Mouse (Mus musculus): ENCODE measurements around the gene Tenm4. TPM values are rescaled to one million over a fixed set of nuclear protein-coding genes. Genes with fewer than 3 reads are reported as not detected.

Gene Tenm4
- polyA plus RNA-seq, 1 experiment from 2014 or later = 7.3 TPM

DNA sequence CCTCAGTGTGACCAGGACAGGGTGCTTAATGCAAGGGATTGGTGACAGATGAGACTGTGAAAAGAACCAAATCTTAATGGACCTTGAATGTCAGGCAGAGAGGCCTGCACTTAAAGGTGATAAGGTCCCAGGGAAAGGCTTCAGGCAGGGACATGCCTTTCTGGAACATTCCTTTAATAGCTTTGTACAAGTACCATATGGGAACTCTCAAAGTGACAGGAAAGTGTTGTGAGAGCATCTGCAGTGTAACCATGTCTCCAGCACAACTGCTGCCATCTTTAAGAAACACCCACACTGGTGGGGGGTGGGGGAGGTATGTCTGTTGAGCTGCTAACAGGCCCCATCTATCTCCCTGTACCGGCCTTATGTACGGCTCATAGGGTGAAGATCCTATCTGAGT, 506.0 kb downstream of the Tenm4 start:
- no peak for DNase-seq (ENCODE audit: low spot score)
- Histone ChIP-seq H3K4me1 (replicated peaks; ENCODE audit: control insufficient read depth, insufficient read depth, low read length) (no peaks in the 10 kb centered on the region), H3K4me2 (no peak overlapping the region), H3K9me3 (ENCODE audit: control insufficient read depth, low read length) (no peaks in the 10 kb centered on the region), H3K27ac (ENCODE audit: low read depth, low read length) (no peak overlapping the region), H3K27me3 (replicated peaks; ENCODE audit: control insufficient read depth, insufficient read depth, low read length) (no peaks in the 10 kb centered on the region), H3K9ac (ENCODE audit: low read depth, low read length) (no peak overlapping the region), H3K36me3 (ENCODE audit: control insufficient read depth, insufficient read depth, low read length) (no peaks in the 10 kb centered on the region), H3K4me3 (ENCODE audit: low read depth, low read length) (no peak overlapping the region)
- no peak for ATAC-seq (replicated peaks; ENCODE audit: low FRiP score)
- 68% methylated on average over 2 of the region's 2 CpGs for WGBS

DNA sequence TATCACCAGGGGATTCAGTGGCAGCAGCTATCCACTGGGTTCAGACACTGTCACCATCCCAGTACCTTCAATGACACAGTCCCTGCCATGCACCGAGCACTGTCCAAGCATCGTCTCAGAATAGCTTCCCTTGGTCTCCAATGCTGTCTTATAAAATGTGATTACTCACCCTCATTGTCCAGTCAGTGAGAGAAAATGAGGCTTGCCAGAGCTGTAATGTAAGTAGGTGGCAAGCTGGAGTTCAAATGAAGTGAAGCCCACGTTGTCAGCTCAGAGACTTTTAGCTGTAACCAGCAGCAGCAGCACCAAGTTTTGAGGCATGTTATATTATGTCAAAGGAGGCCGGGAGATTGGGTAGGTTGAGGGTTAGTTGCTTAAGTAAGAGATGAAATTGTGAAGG, 507.2 kb downstream of the Tenm4 start:
- Histone ChIP-seq H3K9me3 (ENCODE audit: control insufficient read depth, low read length) (no peaks in the 10 kb centered on the region), H3K36me3 (ENCODE audit: control insufficient read depth, insufficient read depth, low read length) (no peaks in the 10 kb centered on the region), H3K4me2 (no peak overlapping the region), H3K4me1 (replicated peaks; ENCODE audit: control insufficient read depth, insufficient read depth, low read length) (no peaks in the 10 kb centered on the region), H3K27me3 (replicated peaks; ENCODE audit: control insufficient read depth, insufficient read depth, low read length) (no peaks in the 10 kb centered on the region), H3K27ac (ENCODE audit: low read depth, low read length) (no peak overlapping the region), H3K4me3 (ENCODE audit: low read depth, low read length) (no peak overlapping the region), H3K9ac (ENCODE audit: low read depth, low read length) (no peak overlapping the region)
- 85% methylated on average over 4 of the region's 4 CpGs for WGBS
- no peak for DNase-seq (ENCODE audit: low spot score)
- no peak for ATAC-seq (replicated peaks; ENCODE audit: low FRiP score)

DNA sequence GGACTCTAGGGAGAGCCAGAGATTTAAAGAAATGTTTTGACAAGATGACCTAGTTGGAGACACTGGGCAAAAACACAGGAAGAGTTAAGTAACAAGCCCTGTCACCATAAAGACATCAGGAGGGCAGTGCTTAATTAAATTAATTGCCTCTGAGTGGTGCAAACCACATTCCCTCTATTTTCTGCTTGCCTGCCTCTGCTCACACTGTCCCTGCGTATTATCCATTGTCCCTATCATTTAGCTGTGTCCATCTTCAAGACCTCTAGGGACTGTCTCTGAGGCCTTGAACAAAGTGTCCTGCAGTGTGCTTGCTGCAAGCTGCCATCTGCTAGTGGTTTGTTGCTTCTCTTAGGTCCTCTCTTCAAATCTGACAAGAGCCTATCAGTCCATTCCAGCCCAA, 508.7 kb downstream of the Tenm4 start:
- Histone ChIP-seq H3K4me2 (no peak overlapping the region), H3K9me3 (ENCODE audit: control insufficient read depth, low read length) (no peaks in the 10 kb centered on the region), H3K27me3 (replicated peaks; ENCODE audit: control insufficient read depth, insufficient read depth, low read length) (no peaks in the 10 kb centered on the region), H3K27ac (ENCODE audit: low read depth, low read length) (no peak overlapping the region), H3K36me3 (ENCODE audit: control insufficient read depth, insufficient read depth, low read length) (no peaks in the 10 kb centered on the region), H3K4me3 (ENCODE audit: low read depth, low read length) (no peak overlapping the region), H3K9ac (ENCODE audit: low read depth, low read length) (no peak overlapping the region), H3K4me1 (replicated peaks; ENCODE audit: control insufficient read depth, insufficient read depth, low read length) (no peaks in the 10 kb centered on the region)
- ATAC-seq (replicated peaks; ENCODE audit: low FRiP score) (no peak), DNase-seq (ENCODE audit: low spot score) (no peak)
- WGBS = 80% methylated on average over 1 of the region's 1 CpGs

DNA sequence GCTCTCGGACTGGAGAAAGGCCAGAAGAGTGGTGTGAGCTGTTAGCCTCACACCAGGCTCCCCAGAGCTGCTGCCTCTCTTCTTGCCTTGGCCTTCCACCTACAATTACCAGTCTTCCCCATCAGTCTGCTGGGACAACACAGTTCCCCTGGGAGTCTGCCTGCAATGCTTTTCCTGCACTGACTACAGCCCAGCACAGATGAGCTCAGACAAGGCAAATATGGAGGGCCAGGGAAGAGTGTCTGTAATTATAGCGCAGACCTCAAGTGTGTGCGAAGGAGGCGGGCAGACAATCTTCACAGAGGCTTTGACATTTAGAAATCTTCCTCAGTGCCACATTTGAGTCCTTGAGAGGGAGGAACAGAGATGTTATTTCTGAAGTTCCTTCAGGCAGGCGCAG, 509.4 kb downstream of the Tenm4 start:
- no peaks in the 10 kb centered on the region for H3K27me3 ChIP-seq (replicated peaks; ENCODE audit: control insufficient read depth, insufficient read depth, low read length)
- 87% methylated on average over 5 of the region's 5 CpGs for WGBS

DNA sequence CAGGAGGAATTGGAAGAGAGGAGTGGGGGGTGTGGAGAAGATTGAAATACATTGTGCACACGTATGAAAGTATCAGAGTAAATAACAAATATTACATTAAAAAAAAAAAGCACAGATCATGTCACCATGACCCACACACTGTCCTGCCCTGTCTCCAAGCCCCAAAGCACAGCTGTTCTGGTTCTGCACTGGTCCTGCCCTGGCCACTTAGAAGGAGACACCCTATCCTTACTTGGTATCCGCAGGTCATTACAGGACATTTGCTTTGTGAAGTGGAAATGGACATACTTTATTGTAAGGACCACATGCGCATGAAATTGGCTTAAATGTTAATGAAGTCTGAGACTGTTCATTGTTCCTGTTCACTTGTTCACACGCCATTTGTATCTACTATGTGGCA, 510.8 kb downstream of the Tenm4 start:
- no peaks in the 10 kb centered on the region for H3K9me3 ChIP-seq (ENCODE audit: control insufficient read depth, low read length)
- H3K9ac ChIP-seq (ENCODE audit: low read depth, low read length) = no peak overlapping the region
- H3K4me3 ChIP-seq (ENCODE audit: low read depth, low read length) = no peak overlapping the region
- no peak overlapping the region for H3K4me2 ChIP-seq
- ATAC-seq (replicated peaks; ENCODE audit: low FRiP score) (no peak), DNase-seq (ENCODE audit: low spot score) (no peak)
- H3K36me3 ChIP-seq (ENCODE audit: control insufficient read depth, insufficient read depth, low read length) = no peaks in the 10 kb centered on the region
- no peak overlapping the region for H3K27ac ChIP-seq (ENCODE audit: low read depth, low read length)
- no peaks in the 10 kb centered on the region for H3K27me3 ChIP-seq (replicated peaks; ENCODE audit: control insufficient read depth, insufficient read depth, low read length)
- H3K4me1 ChIP-seq (replicated peaks; ENCODE audit: control insufficient read depth, insufficient read depth, low read length) = no peaks in the 10 kb centered on the region
- 91% methylated on average over 4 of the region's 4 CpGs for WGBS

More for the DNA sequence above, 509.4 kb downstream of the Tenm4 start:
- Histone ChIP-seq H3K9ac (ENCODE audit: low read depth, low read length) (no peak overlapping the region), H3K9me3 (ENCODE audit: control insufficient read depth, low read length) (no peaks in the 10 kb centered on the region), H3K36me3 (ENCODE audit: control insufficient read depth, insufficient read depth, low read length) (no peaks in the 10 kb centered on the region), H3K4me1 (replicated peaks; ENCODE audit: control insufficient read depth, insufficient read depth, low read length) (no peaks in the 10 kb centered on the region), H3K4me2 (no peak overlapping the region), H3K27ac (ENCODE audit: low read depth, low read length) (no peak overlapping the region), H3K4me3 (ENCODE audit: low read depth, low read length) (no peak overlapping the region)
- DNase-seq (ENCODE audit: low spot score) (no peak), ATAC-seq (replicated peaks; ENCODE audit: low FRiP score) (no peak)

DNA sequence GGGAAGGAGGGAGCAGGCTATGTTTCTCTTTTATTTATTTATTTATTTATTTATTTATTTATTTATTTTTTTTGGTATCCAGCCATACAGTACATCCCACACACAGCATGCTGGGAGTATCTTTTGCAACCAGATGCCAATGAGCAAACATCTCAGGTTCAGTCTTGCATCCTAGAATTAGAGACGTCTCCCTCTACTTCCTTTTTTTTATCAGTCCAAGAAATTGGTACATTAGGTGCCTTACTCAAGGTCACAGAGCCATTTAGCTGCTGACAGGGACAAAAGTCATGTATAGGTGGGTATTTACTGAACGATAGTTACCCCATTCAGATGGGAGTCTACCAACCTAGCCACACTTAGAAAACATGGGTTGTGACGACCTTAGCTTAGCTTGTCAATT, 517.1 kb downstream of the Tenm4 start:
- WGBS = 69% methylated on average over 3 of the region's 3 CpGs

DNA sequence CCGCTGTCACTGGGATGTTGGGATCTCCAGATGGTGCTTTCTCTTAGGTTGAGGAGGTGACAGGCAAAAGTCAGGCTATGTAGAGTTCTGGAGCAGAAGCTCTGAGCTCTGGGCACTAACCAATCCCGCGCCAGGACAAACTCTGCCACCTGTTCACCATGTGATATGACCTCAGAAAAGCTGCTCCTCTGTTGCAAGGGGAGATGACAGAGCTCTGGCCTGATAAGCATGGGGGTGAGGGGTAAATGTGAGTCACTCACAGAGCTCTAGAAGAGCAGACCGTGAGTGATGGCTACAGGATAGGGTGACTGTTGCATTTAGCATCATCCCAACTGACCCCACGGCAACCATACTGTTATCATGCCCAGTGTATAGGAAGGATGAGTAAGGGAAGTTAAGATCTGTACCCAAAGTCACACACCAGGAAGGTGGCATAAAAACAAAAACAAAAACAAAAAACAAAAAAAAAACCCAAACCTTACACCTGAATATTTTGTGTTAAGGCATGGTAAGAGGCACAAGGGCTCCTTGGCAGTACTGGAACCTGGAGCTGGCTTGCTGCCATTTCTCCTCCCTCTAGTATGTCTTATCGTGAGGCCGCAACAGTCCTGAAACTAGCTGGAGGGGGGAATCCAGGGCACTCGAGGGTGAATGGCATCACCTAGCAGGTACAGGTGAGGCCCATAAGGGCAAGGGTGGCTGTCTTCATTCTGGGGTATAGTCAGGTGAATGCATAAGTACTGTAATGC, 530.2 kb downstream of the Tenm4 start:
- DNase-seq (ENCODE audit: low spot score) (no peak), ATAC-seq (replicated peaks; ENCODE audit: low FRiP score) (no peak)
- Histone ChIP-seq H3K27ac (ENCODE audit: low read depth, low read length) (no peak overlapping the region), H3K36me3 (ENCODE audit: control insufficient read depth, insufficient read depth, low read length) (no peaks in the 10 kb centered on the region), H3K4me1 (replicated peaks; ENCODE audit: control insufficient read depth, insufficient read depth, low read length) (peaks cover 9% of the 10 kb centered on the region), H3K4me3 (ENCODE audit: low read depth, low read length) (no peak overlapping the region), H3K9me3 (ENCODE audit: control insufficient read depth, low read length) (no peaks in the 10 kb centered on the region), H3K27me3 (replicated peaks; ENCODE audit: control insufficient read depth, insufficient read depth, low read length) (no peaks in the 10 kb centered on the region), H3K4me2 (no peak overlapping the region), H3K9ac (ENCODE audit: low read depth, low read length) (no peak overlapping the region)
- WGBS = 73% methylated on average over 8 of the region's 8 CpGs

More for the DNA sequence above, 517.1 kb downstream of the Tenm4 start:
- H3K9me3 ChIP-seq (ENCODE audit: control insufficient read depth, low read length) = no peaks in the 10 kb centered on the region
- no peaks in the 10 kb centered on the region for H3K4me1 ChIP-seq (replicated peaks; ENCODE audit: control insufficient read depth, insufficient read depth, low read length)
- no peak overlapping the region for H3K4me2 ChIP-seq
- H3K36me3 ChIP-seq (ENCODE audit: control insufficient read depth, insufficient read depth, low read length) = no peaks in the 10 kb centered on the region
- no peak for ATAC-seq (replicated peaks; ENCODE audit: low FRiP score)
- H3K27me3 ChIP-seq (replicated peaks; ENCODE audit: control insufficient read depth, insufficient read depth, low read length) = no peaks in the 10 kb centered on the region
- no peak for DNase-seq (ENCODE audit: low spot score)
- H3K27ac ChIP-seq (ENCODE audit: low read depth, low read length) = no peak overlapping the region
- H3K9ac ChIP-seq (ENCODE audit: low read depth, low read length) = no peak overlapping the region
- no peak overlapping the region for H3K4me3 ChIP-seq (ENCODE audit: low read depth, low read length)

DNA sequence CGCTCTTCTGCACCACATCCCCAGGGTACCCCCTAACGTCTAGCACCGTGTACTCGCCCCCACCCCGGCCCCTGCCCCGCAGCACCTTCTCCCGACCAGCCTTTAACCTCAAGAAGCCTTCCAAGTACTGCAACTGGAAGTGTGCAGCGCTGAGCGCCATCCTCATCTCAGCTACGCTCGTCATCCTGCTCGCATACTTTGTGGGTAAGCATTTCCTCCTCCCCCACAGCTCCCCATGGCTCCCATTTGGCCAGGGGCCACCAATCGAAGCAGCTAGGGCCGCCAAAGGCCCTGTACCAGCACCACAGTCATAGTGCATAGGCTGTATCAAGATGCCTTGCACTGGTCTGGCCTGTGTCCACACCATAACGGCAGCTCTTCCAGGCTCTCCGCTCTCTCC, 532.9 kb downstream of the Tenm4 start:
- Histone ChIP-seq H3K36me3 (ENCODE audit: control insufficient read depth, insufficient read depth, low read length) (no peaks in the 10 kb centered on the region), H3K27me3 (replicated peaks; ENCODE audit: control insufficient read depth, insufficient read depth, low read length) (no peaks in the 10 kb centered on the region), H3K9me3 (ENCODE audit: control insufficient read depth, low read length) (no peaks in the 10 kb centered on the region), H3K4me2 (no peak overlapping the region), H3K4me3 (ENCODE audit: low read depth, low read length) (no peak overlapping the region), H3K9ac (ENCODE audit: low read depth, low read length) (no peak overlapping the region), H3K27ac (ENCODE audit: low read depth, low read length) (no peak overlapping the region), H3K4me1 (replicated peaks; ENCODE audit: control insufficient read depth, insufficient read depth, low read length) (peaks cover 9% of the 10 kb centered on the region)
- 74% methylated on average over 16 of the region's 16 CpGs for WGBS
- DNase-seq (ENCODE audit: low spot score) = no peak
- no peak for ATAC-seq (replicated peaks; ENCODE audit: low FRiP score)

All from liver, embryonic 11.5 days (tissue).